Mouse (Mus musculus) kidney, postnatal 4 days (tissue): Measurements from ENCODE around the gene Moxd1.

ENCODE experiments used
- DNase-seq, 2 experiments: peaks; one replicate each; pipeline ENCODE4 v3.0.0; 2021; ENCODE audit warnings: mixed read lengths in 2 of 2

Gene Moxd1

GRCm38 (mm10) chr10:24223449-24224143, at the start of gene Moxd1:
Moxd1 (plus strand) TSS chr10:24223517.
- peak; percentile 62 to 74 for DNase-seq

- peak; percentile 37 to 49 for DNase-seq
Observed at GRCm38 (mm10) chr10:24190392-24190791, 32.9 kb upstream of the Moxd1 start.

GRCm38 (mm10) chr10:24191977-24192376, 31.3 kb upstream of the Moxd1 start:
- DNase-seq: no peak

- no peak for DNase-seq
Observed at GRCm38 (mm10) chr10:24199303-24199702, 24.0 kb upstream of the Moxd1 start.

- no peak for DNase-seq
Observed at GRCm38 (mm10) chr10:24200099-24200498, 23.2 kb upstream of the Moxd1 start.

GRCm38 (mm10) chr10:24210075-24210474, 13.2 kb upstream of the Moxd1 start:
- no peak for DNase-seq

GRCm38 (mm10) chr10:24213297-24213696, 10.0 kb upstream of the Moxd1 start:
- DNase-seq: no peak

GRCm38 (mm10) chr10:24217558-24218268, 5.6 kb upstream of the Moxd1 start:
- no peak for DNase-seq

GRCm38 (mm10) chr10:24220931-24221330, 2.4 kb upstream of the Moxd1 start:
- no peak for DNase-seq

- DNase-seq: no peak
Observed at GRCm38 (mm10) chr10:24222911-24223310, 406 bp upstream of the Moxd1 start.

GRCm38 (mm10) chr10:24224591-24224990, 1.3 kb downstream of the Moxd1 start:
- no peak for DNase-seq

GRCm38 (mm10) chr10:24228318-24229183, 5.2 kb downstream of the Moxd1 start:
- DNase-seq: no peak

- DNase-seq: no peak
Observed at GRCm38 (mm10) chr10:24232281-24232680, 9.0 kb downstream of the Moxd1 start.

GRCm38 (mm10) chr10:24235426-24236283, 12.3 kb downstream of the Moxd1 start:
- DNase-seq: no peak

GRCm38 (mm10) chr10:24246815-24247214, 23.5 kb downstream of the Moxd1 start:
- DNase-seq: no peak

- no peak for DNase-seq
Observed at GRCm38 (mm10) chr10:24248116-24248515, 24.8 kb downstream of the Moxd1 start.

- DNase-seq: no peak
Observed at GRCm38 (mm10) chr10:24251631-24252030, 28.3 kb downstream of the Moxd1 start.

- no peak for DNase-seq
Observed at GRCm38 (mm10) chr10:24258150-24258549, 34.8 kb downstream of the Moxd1 start.

GRCm38 (mm10) chr10:24258885-24259284, 35.6 kb downstream of the Moxd1 start:
- DNase-seq: no peak

GRCm38 (mm10) chr10:24259794-24260590, 36.7 kb downstream of the Moxd1 start:
- DNase-seq: peak in 1 of 2 experiments; percentile 14

GRCm38 (mm10) chr10:24267520-24267919, 44.2 kb downstream of the Moxd1 start:
- peak in 1 of 2 experiments; percentile 9 for DNase-seq
